Mouse (Mus musculus) layer of hippocampus, postnatal 14 days (tissue): ENCODE measurements around the gene Tssk4. TPM values are rescaled to one million over a fixed set of nuclear protein-coding genes. Genes with fewer than 3 reads are reported as not detected.

ENCODE experiments used
- total RNA-seq, 2 experiments: library from RNA; stranded (reverse); gene quantifications; 2 replicates each; pipeline ENCODE4 v1.2.3; 2021

Tssk4 gene
- total RNA-seq, 2 experiments from 2014 or later, result 0.81 to 0.90 TPM

Other genes starting within 250 kb of the Tssk4 start
- gene Dhrs4, start 171.4 kb upstream of the Tssk4 start, total RNA-seq, result 10 to 100 TPM; 17.0 to 21.9 TPM
- 10 to 100 TPM; 68.3 to 97.6 TPM for gene Carmil3, start 159.5 kb upstream of the Tssk4 start, total RNA-seq
- gene Cpne6, start 139.7 kb upstream of the Tssk4 start, total RNA-seq, result 100 to 1,000 TPM; 544 to 545 TPM
- gene Nrl, start 125.2 kb upstream of the Tssk4 start, total RNA-seq, result 1 to 10 TPM; 1.5 to 2.2 TPM
- 10 to 100 TPM; 24.0 to 26.8 TPM for gene Pck2, start 109.9 kb upstream of the Tssk4 start, total RNA-seq
- 10 to 100 TPM; 66.9 to 72.3 TPM for gene Dcaf11, start 90.2 kb upstream of the Tssk4 start, total RNA-seq
- gene A730061H03Rik, start 89.8 kb upstream of the Tssk4 start, total RNA-seq, result 1 to 10 TPM in 1 of 2 experiments, under 1 TPM in 1; 0.98 to 1.1 TPM
- not detected for gene Fitm1, start 74.6 kb upstream of the Tssk4 start, total RNA-seq
- 10 to 100 TPM; 59.8 to 64.3 TPM for gene Psme1, start 72.1 kb upstream of the Tssk4 start, total RNA-seq
- gene Emc9, start 64.9 kb upstream of the Tssk4 start, total RNA-seq, result 10 to 100 TPM; 39.0 to 42.3 TPM
- 10 to 100 TPM; 48.3 to 51.6 TPM for gene Psme2, start 59.1 kb upstream of the Tssk4 start, total RNA-seq
- gene Rnf31, start 58.5 kb upstream of the Tssk4 start, total RNA-seq, result 10 to 100 TPM; 34.6 to 37.0 TPM
- gene Irf9, start 46.6 kb upstream of the Tssk4 start, total RNA-seq, result 1 to 10 TPM; 8.2 to 8.5 TPM
- 1 to 10 TPM; 2.0 to 2.6 TPM for gene Rec8, start 32.1 kb upstream of the Tssk4 start, total RNA-seq
- gene Ipo4, start 14.2 kb upstream of the Tssk4 start, total RNA-seq, result 100 to 1,000 TPM; 120 to 145 TPM
- 1 to 10 TPM in 1 of 2 experiments, under 1 TPM in 1; 0.18 to 4.2 TPM for gene Gm49378, start 12.3 kb upstream of the Tssk4 start, total RNA-seq
- gene Tm9sf1, start 6.4 kb upstream of the Tssk4 start, total RNA-seq, result 10 to 100 TPM; 49.0 to 51.1 TPM
- gene Mdp1, start 10.3 kb downstream of the Tssk4 start, total RNA-seq, result 10 to 100 TPM; 46.9 to 47.8 TPM
- 10 to 100 TPM; 27.5 to 27.6 TPM for gene Gmpr2, start 21.8 kb downstream of the Tssk4 start, total RNA-seq
- gene Nedd8, start 21.9 kb downstream of the Tssk4 start, total RNA-seq, result 100 to 1,000 TPM; 298 to 325 TPM
- 10 to 100 TPM; 13.9 to 17.0 TPM for gene Tinf2, start 31.6 kb downstream of the Tssk4 start, total RNA-seq
- under 1 TPM in 1 of 2 experiments, not detected in 1; 0.23 TPM for gene Tgm1, start 63.7 kb downstream of the Tssk4 start, total RNA-seq
- 10 to 100 TPM; 41.4 to 41.8 TPM for gene Rabggta, start 72.1 kb downstream of the Tssk4 start, total RNA-seq
- gene Dhrs1, start 95.5 kb downstream of the Tssk4 start, total RNA-seq, result 100 to 1,000 TPM in 1 of 2 experiments, 10 to 100 TPM in 1; 96.3 to 102 TPM
- 10 to 100 TPM; 15.7 to 17.3 TPM for gene Nop9, start 95.5 kb downstream of the Tssk4 start, total RNA-seq
- 1 to 10 TPM in 1 of 2 experiments, under 1 TPM in 1; 0.43 to 1.3 TPM for gene Cideb, start 108.3 kb downstream of the Tssk4 start, total RNA-seq
- under 1 TPM; 0.30 to 0.38 TPM for gene Ltb4r2, start 111.2 kb downstream of the Tssk4 start, total RNA-seq
- under 1 TPM; 0.46 to 0.55 TPM for gene Ltb4r1, start 115.8 kb downstream of the Tssk4 start, total RNA-seq
- 1 to 10 TPM; 3.9 to 4.2 TPM for gene Adcy4, start 133.9 kb downstream of the Tssk4 start, total RNA-seq
- gene Ripk3, start 138.7 kb downstream of the Tssk4 start, total RNA-seq, result under 1 TPM; 0.37 to 0.43 TPM
- gene Nfatc4, start 173.0 kb downstream of the Tssk4 start, total RNA-seq, result 1 to 10 TPM; 3.5 to 4.0 TPM
- 10 to 100 TPM; 11.3 to 11.4 TPM for gene Nynrin, start 203.8 kb downstream of the Tssk4 start, total RNA-seq
- under 1 TPM; 0.38 to 0.69 TPM for gene Cbln3, start 234.2 kb downstream of the Tssk4 start, total RNA-seq
- 10 to 100 TPM; 11.5 to 11.9 TPM for gene Khnyn, start 234.8 kb downstream of the Tssk4 start, total RNA-seq